Mouse (Mus musculus): ENCODE data around the gene Mvb12b. TPM values are rescaled to one million over a fixed set of nuclear protein-coding genes. Genes with fewer than 3 reads are reported as not detected.
A peak's percentile ranks its signal among the peaks of the same experiment; 100 is the strongest.

Mvb12b gene
- polyA plus RNA-seq, 1 experiment: 49.9 TPM

GRCm38 (mm10) chr2:33734781-33735485 lies 152.8 kb downstream of the Mvb12b start:
- TF ChIP-seq POLR2A (IDR thresholded peaks at IDR 0.05; ENCODE audit: borderline replicate concordance, extremely low read depth, low read depth, low read length) (no peak), CTCF (IDR thresholded peaks at IDR 0.05; ENCODE audit: insufficient read depth, low read length) (peak; percentile 95)
- Histone ChIP-seq H3K4me1 (ENCODE audit: control insufficient read depth, insufficient read depth, low read length) (no peaks in the 10 kb centered on the region), H3K4me3 (replicated peaks; ENCODE audit: extremely low read depth, low read depth, low read length) (no peak overlapping the region)
- 41% methylated on average over 10 of the region's 10 CpGs for WGBS
- peak; percentile 77 for DNase-seq

DNA sequence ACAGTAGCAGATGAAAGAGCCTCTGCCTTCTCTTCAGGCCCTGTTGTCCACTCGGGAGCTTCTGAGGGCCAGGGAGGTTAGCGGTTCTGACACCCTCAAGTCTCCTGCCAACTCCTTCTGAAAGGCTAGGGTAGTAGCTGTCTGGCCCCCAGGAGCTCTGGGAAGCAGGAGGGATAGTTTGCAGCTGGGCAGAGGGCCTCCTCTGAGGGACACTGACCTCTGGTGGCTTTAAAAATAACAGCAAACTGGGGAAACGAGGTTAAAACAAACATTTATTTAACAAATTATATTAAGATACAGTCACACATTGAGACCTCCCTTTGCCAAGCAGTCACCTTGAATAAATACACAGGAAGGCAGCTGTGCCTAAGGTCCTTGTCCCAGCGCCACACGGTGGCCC lies 158.0 kb downstream of the Mvb12b start:
- no peak for DNase-seq
- 35% methylated on average over 5 of the region's 5 CpGs for WGBS
- TF ChIP-seq CTCF (IDR thresholded peaks at IDR 0.05; ENCODE audit: insufficient read depth, low read length): no peak
- TF ChIP-seq POLR2A (IDR thresholded peaks at IDR 0.05; ENCODE audit: borderline replicate concordance, extremely low read depth, low read depth, low read length): no peak
- Histone ChIP-seq H3K4me1 (ENCODE audit: control insufficient read depth, insufficient read depth, low read length) (no peaks in the 10 kb centered on the region), H3K4me3 (replicated peaks; ENCODE audit: extremely low read depth, low read depth, low read length) (no peak overlapping the region)

DNA sequence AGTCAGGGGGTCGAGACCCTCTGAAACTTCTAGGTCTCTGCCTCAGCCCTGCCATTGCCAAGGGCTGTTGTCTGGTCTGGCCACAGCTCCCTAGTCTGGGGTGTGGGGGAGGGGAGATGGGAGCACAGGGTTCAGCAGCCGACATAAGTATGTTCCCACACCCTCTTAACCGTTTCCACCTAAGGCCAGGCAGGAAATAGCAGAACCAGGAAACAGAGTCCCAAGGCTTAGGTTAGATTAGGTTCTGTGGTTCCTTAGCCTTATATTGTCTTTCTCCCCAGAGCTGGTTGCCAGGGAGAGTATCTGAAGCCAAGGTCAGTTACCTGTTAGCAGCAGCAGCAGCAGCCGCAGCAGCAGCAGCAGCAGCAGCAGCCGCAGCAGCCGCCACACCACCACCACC lies 160.5 kb downstream of the Mvb12b start:
- H3K4me3 ChIP-seq (replicated peaks; ENCODE audit: extremely low read depth, low read depth, low read length): no peak overlapping the region
- H3K4me1 ChIP-seq (ENCODE audit: control insufficient read depth, insufficient read depth, low read length): no peaks in the 10 kb centered on the region
- TF ChIP-seq CTCF (IDR thresholded peaks at IDR 0.05; ENCODE audit: insufficient read depth, low read length) (no peak), POLR2A (IDR thresholded peaks at IDR 0.05; ENCODE audit: borderline replicate concordance, extremely low read depth, low read depth, low read length) (no peak)
- WGBS: 49% methylated on average over 6 of the region's 6 CpGs
- DNase-seq: no peak

DNA sequence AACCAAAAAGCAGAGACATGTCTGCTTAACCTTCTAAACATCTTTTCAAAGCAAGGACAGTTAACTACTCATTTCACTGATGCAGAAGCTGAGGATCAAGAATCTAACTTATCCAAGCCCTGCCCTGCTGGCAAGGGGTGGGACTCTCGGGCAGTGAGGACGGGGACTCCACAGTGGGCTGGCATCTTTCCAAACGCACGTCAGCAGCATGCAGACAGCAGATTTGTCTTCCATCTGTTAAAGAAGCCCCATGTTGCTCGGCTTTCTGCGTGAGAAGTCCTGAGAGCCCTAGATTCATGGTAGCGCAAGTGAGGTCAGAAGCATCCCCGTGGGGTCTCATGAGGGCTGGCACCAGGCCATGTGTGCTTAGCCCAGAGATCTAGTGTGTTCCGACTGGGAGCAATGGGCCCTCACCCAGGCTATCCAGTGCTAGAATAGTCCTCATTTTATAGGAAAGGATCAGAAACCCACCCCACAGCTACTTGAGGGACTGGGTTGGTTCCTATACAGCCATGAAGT lies 167.3 kb downstream of the Mvb12b start:
- WGBS: 28% methylated on average over 9 of the region's 9 CpGs
- DNase-seq: no peak
- no peaks in the 10 kb centered on the region for H3K4me1 ChIP-seq (ENCODE audit: control insufficient read depth, insufficient read depth, low read length)
- H3K4me3 ChIP-seq (replicated peaks; ENCODE audit: extremely low read depth, low read depth, low read length): no peak overlapping the region
- no peak for TF ChIP-seq CTCF (IDR thresholded peaks at IDR 0.05; ENCODE audit: insufficient read depth, low read length)
- TF ChIP-seq POLR2A (IDR thresholded peaks at IDR 0.05; ENCODE audit: borderline replicate concordance, extremely low read depth, low read depth, low read length): no peak

- TF ChIP-seq POLR2A (IDR thresholded peaks at IDR 0.05; ENCODE audit: borderline replicate concordance, extremely low read depth, low read depth, low read length) (no peak), CTCF (IDR thresholded peaks at IDR 0.05; ENCODE audit: insufficient read depth, low read length) (no peak)
- no peak for DNase-seq
- WGBS: 62% methylated on average over 12 of the region's 12 CpGs
- no peaks in the 10 kb centered on the region for H3K4me1 ChIP-seq (ENCODE audit: control insufficient read depth, insufficient read depth, low read length)
- H3K4me3 ChIP-seq (replicated peaks; ENCODE audit: extremely low read depth, low read depth, low read length): no peak overlapping the region
These were observed 168.2 kb downstream of the Mvb12b start for GRCm38 (mm10) chr2:33719339-33720066.

- no peak for DNase-seq
- Histone ChIP-seq H3K4me3 (replicated peaks; ENCODE audit: extremely low read depth, low read depth, low read length) (no peak overlapping the region), H3K4me1 (ENCODE audit: control insufficient read depth, insufficient read depth, low read length) (no peaks in the 10 kb centered on the region)
- WGBS: 56% methylated on average over 6 of the region's 6 CpGs
- TF ChIP-seq POLR2A (IDR thresholded peaks at IDR 0.05; ENCODE audit: borderline replicate concordance, extremely low read depth, low read depth, low read length) (no peak), CTCF (IDR thresholded peaks at IDR 0.05; ENCODE audit: insufficient read depth, low read length) (no peak)
These were observed 169.2 kb downstream of the Mvb12b start for GRCm38 (mm10) chr2:33718561-33718960.

- H3K4me3 ChIP-seq (replicated peaks; ENCODE audit: extremely low read depth, low read depth, low read length): no peak overlapping the region
- TF ChIP-seq POLR2A (IDR thresholded peaks at IDR 0.05; ENCODE audit: borderline replicate concordance, extremely low read depth, low read depth, low read length) (no peak), CTCF (IDR thresholded peaks at IDR 0.05; ENCODE audit: insufficient read depth, low read length) (no peak)
- H3K4me1 ChIP-seq (ENCODE audit: control insufficient read depth, insufficient read depth, low read length): no peaks in the 10 kb centered on the region
- 12% methylated on average over 21 of the region's 21 CpGs for WGBS
- no peak for DNase-seq
These were observed 169.9 kb downstream of the Mvb12b start for GRCm38 (mm10) chr2:33717821-33718351.

- no peak for DNase-seq
- Histone ChIP-seq H3K4me1 (ENCODE audit: control insufficient read depth, insufficient read depth, low read length) (no peaks in the 10 kb centered on the region), H3K4me3 (replicated peaks; ENCODE audit: extremely low read depth, low read depth, low read length) (no peak overlapping the region)
- WGBS: 20% methylated on average over 11 of the region's 11 CpGs
- no peak for TF ChIP-seq POLR2A (IDR thresholded peaks at IDR 0.05; ENCODE audit: borderline replicate concordance, extremely low read depth, low read depth, low read length)
- no peak for TF ChIP-seq CTCF (IDR thresholded peaks at IDR 0.05; ENCODE audit: insufficient read depth, low read length)
These were observed 170.4 kb downstream of the Mvb12b start for GRCm38 (mm10) chr2:33717378-33717777.

GRCm38 (mm10) chr2:33716878-33717277 lies 170.9 kb downstream of the Mvb12b start:
- TF ChIP-seq POLR2A (IDR thresholded peaks at IDR 0.05; ENCODE audit: borderline replicate concordance, extremely low read depth, low read depth, low read length) (no peak), CTCF (IDR thresholded peaks at IDR 0.05; ENCODE audit: insufficient read depth, low read length) (no peak)
- 36% methylated on average over 15 of the region's 15 CpGs for WGBS
- Histone ChIP-seq H3K4me1 (ENCODE audit: control insufficient read depth, insufficient read depth, low read length) (no peaks in the 10 kb centered on the region), H3K4me3 (replicated peaks; ENCODE audit: extremely low read depth, low read depth, low read length) (no peak overlapping the region)
- no peak for DNase-seq
